Mouse (Mus musculus) bone marrow macrophage, adult 2 months (primary cell): ENCODE measurements around the gene Rpa2. TPM values are rescaled to one million over a fixed set of nuclear protein-coding genes. Genes with fewer than 3 reads are reported as not detected.
"Not testable (repeated sequence)": the region's sequence is repeated elsewhere in the genome, so short reads cannot be mapped to it uniquely, and the experiment has no call there.

ENCODE experiments used
- H3K27ac ChIP-seq: 2 replicates; pipeline ENCODE4 v1.5.1; 2012; ENCODE audit warnings: low read depth, low read length; ENCODE audit not compliant: insufficient read depth
- H3K4me1 ChIP-seq: 2 replicates; pipeline ENCODE4 v1.6.1; 2012; ENCODE audit warnings: low read length; ENCODE audit not compliant: control insufficient read depth, insufficient read depth
- H3K4me3 ChIP-seq: 2 replicates; pipeline ENCODE4 v1.5.1; 2012; ENCODE audit warnings: mild to moderate bottlenecking, low read length, moderate library complexity; ENCODE audit not compliant: insufficient read depth
- CTCF ChIP-seq: IDR thresholded peaks from 2 replicates; pipeline ENCODE4 v1.5.1; 2012; ENCODE audit warnings: low read depth, mild to moderate bottlenecking, low read length, moderate library complexity
- POLR2A ChIP-seq: IDR thresholded peaks from 2 replicates; pipeline ENCODE4 v1.6.1; 2012; ENCODE audit warnings: mild to moderate bottlenecking, low read depth, low read length, borderline replicate concordance
- polyA plus RNA-seq: library from polyadenylated mRNA; stranded (reverse); fragments of >200 nt; gene quantifications from 2 replicates; pipeline ENCODE4 v1.2.4, GENCODE M21; 2012; ENCODE audit not compliant: missing spikeins, insufficient read depth, insufficient read length

Gene Rpa2
- polyA plus RNA-seq, 1 experiment: 18.4 TPM

- Histone ChIP-seq H3K27ac (no peak overlapping the region), H3K4me1 (peaks cover 30% of the 10 kb centered on the region), H3K4me3 (no peak overlapping the region)
- TF ChIP-seq POLR2A (no peak), CTCF (no peak)
These were observed 5.5 kb upstream of the Rpa2 start for GRCm38 (mm10) chr4:132762602-132763001.

GRCm38 (mm10) chr4:132763125-132763524 lies 5.0 kb upstream of the Rpa2 start:
- H3K27ac ChIP-seq, H3K4me3 ChIP-seq: not testable (repeated sequence)
- peaks cover 24% of the 10 kb centered on the region for H3K4me1 ChIP-seq

- H3K4me1 ChIP-seq: peaks cover 7% of the 10 kb centered on the region
- H3K27ac ChIP-seq: no peak overlapping the region
- H3K4me3 ChIP-seq: no peak overlapping the region
- TF ChIP-seq CTCF: no peak
- no peak for TF ChIP-seq POLR2A
These were observed 3.6 kb downstream of the Rpa2 start for GRCm38 (mm10) chr4:132771776-132772175.

GRCm38 (mm10) chr4:132774905-132775304 lies 6.8 kb downstream of the Rpa2 start:
- Histone ChIP-seq H3K27ac (no peak overlapping the region), H3K4me1 (peaks cover 7% of the 10 kb centered on the region), H3K4me3 (no peak overlapping the region)
- no peak for TF ChIP-seq POLR2A
- TF ChIP-seq CTCF: no peak

GRCm38 (mm10) chr4:132776764-132777163 lies 8.6 kb downstream of the Rpa2 start:
- no peak overlapping the region for H3K27ac ChIP-seq
- peaks cover 18% of the 10 kb centered on the region for H3K4me1 ChIP-seq
- TF ChIP-seq CTCF: peak; percentile 57; the same call in 1 of the 2 replicates
- TF ChIP-seq POLR2A: no peak

GRCm38 (mm10) chr4:132778562-132779201 lies 10.6 kb downstream of the Rpa2 start:
- Histone ChIP-seq H3K4me3 (no peak overlapping the region), H3K27ac (no peak overlapping the region), H3K4me1 (peaks cover 18% of the 10 kb centered on the region)
- TF ChIP-seq POLR2A (no peak), CTCF (no peak)

More at GRCm38 (mm10) chr4:132776764-132777163, 8.6 kb downstream of the Rpa2 start:
- H3K4me3 ChIP-seq: no peak overlapping the region

- Histone ChIP-seq H3K4me1 (peaks cover 24% of the 10 kb centered on the region), H3K27ac (peak overlapping the region; percentile 80), H3K4me3 (no peak overlapping the region)
- TF ChIP-seq POLR2A (no peak), CTCF (no peak)
These were observed 12.2 kb downstream of the Rpa2 start for GRCm38 (mm10) chr4:132780288-132780687.

GRCm38 (mm10) chr4:132783732-132784131 lies 15.6 kb downstream of the Rpa2 start:
- H3K4me1 ChIP-seq: peaks cover 30% of the 10 kb centered on the region
- TF ChIP-seq POLR2A (no peak), CTCF (no peak)
- H3K27ac ChIP-seq: peak overlapping the region; percentile 21; the same call in 1 of the 2 replicates
- H3K4me3 ChIP-seq: no peak overlapping the region

GRCm38 (mm10) chr4:132785228-132785627 lies 17.1 kb downstream of the Rpa2 start:
- peaks cover 22% of the 10 kb centered on the region for H3K4me1 ChIP-seq
- no peak overlapping the region for H3K27ac ChIP-seq
- TF ChIP-seq POLR2A (no peak), CTCF (no peak)
- no peak overlapping the region for H3K4me3 ChIP-seq

- peaks cover 11% of the 10 kb centered on the region for H3K4me1 ChIP-seq
- H3K4me3 ChIP-seq: no peak overlapping the region
- no peak for TF ChIP-seq CTCF
- no peak overlapping the region for H3K27ac ChIP-seq
These were observed 21.6 kb downstream of the Rpa2 start for GRCm38 (mm10) chr4:132789731-132790130.

GRCm38 (mm10) chr4:132793322-132794004 lies 25.3 kb downstream of the Rpa2 start:
- peaks cover 21% of the 10 kb centered on the region for H3K4me1 ChIP-seq
- peak overlapping the region; percentile 96 for H3K4me3 ChIP-seq
- H3K27ac ChIP-seq: peak overlapping the region; percentile 85
